Mouse (Mus musculus) frontal cortex, postnatal 25 days (tissue): Measurements from ENCODE around the gene Gm49333.

Experiments used
- DNase-seq, 2 experiments: peaks; one replicate each; pipeline ENCODE4 v3.0.0; 2022; ENCODE audit warnings: low spot score in 2 of 2

Gm49333 gene

DNA sequence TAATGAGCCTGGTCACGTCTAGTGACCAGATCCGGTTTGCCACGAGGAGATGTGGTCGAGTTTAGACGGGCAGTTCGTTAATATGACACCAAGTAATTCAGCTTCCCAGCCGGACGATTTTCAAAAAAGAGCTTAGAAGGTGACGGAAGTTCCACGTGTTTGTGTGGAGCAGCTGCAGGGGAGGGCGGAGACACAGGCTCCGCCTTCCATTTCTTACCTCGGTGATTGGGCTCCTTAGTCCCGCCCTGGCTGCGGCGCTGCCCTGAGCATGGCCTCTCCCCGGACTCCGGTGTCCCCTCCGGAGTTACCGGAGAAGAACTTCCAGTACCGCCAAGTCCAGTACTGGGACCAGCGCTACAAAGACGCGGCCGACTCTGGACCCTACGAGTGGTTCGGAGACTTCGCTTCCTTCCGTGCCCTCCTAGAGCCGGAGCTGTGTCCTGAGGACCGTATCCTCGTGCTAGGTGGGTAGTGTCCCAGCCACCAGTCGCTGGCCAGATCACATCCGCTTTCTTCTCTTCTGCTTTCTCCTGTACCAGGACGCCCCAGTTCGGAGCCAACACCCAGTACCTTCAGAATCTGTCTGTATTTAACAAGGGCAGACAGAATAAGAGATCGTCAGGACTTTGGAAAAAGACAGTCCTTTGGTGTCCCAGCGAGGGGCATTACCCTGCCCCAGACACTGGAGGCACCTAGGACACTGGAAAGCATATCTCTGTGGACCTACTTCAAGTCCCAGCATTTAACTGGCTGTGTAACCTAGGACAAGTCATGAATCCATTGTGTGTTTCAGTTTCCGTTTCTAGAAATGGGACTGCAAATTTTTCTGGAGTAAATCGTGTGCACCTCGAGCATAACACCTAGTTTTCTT lies at the start of gene Gm49333, which contains the start of the genes Eef1akmt4 and Alg3:
Gene Gm49333, plus strand, starts transcription at position 254 of the 871 bp plus-strand sequence.
Gene Eef1akmt4, plus strand, starts transcription at position 237 of the 871 bp plus-strand sequence.
Gene Alg3, minus strand, starts transcription at position 379 of the 871 bp plus-strand sequence.
- DNase-seq = peak in 1 of 2 experiments; percentile 53

DNA sequence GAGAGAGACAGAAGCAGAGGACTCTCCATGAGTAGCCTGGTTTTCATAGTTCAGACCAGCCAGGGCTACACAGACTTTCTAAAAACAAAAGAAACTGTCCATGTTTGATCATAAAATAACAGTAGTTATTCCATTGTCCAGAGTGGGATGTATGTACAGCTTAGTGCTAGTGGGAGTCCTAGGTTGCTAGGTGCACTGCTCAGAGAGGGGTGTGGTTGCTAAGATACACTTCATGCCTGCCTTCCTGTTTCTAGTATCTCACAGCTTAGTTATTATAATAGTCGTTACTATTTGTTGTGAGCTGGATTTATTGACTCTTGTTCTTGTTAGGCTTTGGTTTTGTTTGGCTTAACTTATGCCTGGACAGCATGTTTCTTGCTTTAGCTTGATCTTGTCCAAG lies 46.3 kb upstream of the Gm49333 start:
- DNase-seq = no peak

DNA sequence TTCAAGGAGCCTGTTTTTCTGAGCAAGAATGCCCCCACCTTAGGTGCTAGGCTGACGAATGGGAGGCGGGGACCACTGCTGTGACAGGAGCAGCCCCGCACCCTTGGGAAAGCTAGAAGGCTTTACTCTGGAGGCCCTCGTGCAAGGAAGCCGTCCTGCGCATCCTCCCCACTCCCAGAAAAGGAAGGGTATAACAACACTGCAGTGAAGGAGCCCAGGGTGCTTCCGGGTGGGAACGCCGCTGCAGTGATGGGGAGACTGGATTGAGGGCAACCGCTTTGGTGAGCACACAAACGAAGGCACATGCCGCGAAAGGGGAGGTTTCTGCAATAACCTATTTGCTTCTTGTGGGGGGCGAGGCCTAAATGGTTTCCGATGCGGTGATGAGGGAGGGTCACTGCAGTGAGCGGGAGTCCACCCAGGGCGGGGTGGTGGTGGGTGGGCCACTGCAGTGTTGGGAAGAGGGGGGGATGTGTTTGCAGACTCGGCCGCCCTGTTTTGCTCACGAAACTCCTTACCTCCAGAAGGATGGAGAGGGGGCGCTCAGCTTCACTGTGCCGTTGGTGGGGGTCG lies 22.0 kb upstream of the Gm49333 start, which contains the start of gene Vwa5b2:
Gene Vwa5b2, plus strand, starts transcription at position 106 of the 573 bp plus-strand sequence.
- DNase-seq = no peak

DNA sequence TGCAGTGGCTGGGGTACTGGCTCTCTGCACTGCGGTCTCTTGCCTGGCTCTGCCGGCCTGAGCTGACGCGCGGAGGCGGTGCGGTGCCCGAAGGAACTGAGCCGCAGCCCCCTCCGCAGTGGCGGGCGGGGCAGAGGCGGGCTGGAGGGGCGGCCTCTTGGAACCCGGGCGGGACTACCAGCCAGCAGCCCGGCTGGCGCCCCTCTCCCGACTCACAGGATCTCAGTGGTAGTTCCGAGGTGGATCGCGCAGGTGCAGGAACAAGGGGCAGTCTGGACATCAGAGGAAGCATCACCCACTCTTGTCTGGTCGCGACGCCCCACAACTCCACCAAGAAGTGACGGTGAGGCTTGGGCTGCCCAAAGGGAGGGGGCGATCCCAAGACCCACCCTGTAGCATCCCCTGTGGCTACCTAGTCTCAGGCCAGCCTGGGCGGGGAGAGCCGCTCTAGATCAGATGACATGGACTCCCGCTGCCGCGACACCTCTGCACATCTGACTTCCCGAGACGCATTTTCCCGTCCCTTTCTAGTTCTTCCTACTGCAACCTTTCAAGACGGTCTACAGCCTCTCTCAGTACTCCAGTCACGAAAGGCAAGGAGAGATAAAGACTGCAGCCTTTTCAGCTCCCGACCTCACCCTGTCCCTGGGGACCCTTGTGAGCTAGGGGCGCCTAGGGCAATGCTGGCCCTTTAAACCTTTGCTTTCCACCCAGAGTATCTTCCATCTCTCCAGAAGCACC lies 21.3 kb upstream of the Gm49333 start:
- peak in 1 of 2 experiments; percentile 30 for DNase-seq

DNA sequence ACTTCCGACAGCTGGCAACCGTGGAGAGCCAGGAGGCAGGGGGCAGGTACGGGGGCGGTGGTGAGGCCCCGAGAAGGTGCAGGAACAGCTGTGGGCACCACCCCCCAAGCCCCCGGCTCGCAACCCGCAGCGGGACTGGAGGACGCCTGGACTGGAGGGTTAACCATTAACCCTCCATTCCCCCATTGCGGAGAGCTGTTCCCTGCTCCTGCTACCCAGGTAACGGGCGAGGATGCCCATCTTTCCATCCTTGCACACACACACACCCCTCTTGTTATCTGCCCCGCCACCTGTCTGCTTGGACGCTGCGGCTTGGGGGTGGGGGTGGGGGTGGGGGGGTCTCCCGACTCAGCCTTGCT lies 20.8 kb upstream of the Gm49333 start:
- DNase-seq = no peak

DNA sequence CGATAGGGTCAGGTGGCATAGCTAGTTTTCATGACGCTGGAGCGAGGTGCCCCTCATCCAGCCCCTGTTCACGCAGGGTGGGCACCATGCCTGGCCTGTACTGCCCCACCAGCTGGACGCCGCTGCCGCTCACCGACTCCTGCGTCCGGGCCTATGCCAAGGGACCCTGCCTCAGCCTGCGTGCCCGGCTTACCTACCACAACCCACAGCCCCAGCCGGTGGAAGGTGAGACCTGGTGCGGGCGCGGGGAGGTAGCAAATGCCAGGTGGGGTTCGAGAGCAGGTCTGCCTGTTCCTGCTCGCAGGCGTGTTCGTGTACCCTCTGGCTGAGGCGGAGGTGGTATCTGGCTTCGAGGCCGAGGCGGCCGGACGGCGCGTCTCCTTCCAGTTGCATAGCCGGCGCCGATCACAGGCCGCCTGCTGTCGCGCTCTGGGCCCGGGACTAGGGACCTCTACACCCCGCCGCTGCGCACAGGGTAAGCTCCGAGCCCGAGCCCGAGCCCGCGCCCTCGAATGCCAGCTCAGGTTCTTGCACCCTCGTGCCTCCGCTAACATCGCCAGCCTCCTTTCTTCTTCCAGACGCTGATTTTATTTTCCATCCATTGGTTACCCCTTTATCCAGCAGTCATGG lies 20.2 kb upstream of the Gm49333 start:
- no peak for DNase-seq

DNA sequence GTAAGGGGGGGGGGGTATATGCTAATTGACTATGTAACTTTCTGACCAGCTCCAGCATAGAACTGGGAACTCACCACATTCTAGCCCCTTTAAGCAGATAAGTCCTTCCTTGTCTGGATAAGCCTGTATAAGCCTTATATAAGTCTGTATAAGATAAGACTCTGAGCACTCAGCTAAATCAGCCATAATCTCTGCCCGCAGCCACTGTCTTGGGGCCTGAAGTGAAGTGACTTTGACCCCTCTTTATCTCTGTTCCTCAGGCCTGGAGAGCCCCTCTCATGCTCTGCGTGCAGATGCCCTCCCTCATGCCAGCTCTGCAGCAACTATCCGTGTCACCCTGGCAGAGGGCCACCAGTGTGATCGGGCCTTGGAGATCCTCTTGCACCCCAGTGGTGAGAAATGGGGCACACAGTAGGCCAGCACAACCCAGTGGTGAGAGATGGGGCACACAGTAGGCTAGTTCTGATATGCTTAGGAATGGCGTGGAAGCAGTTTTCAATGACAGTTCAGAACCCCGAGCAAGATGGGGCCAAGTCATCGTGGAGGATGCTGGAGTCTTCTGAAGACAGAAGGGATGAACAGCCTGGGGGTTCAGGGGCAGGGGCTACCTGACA lies 16.2 kb upstream of the Gm49333 start:
- DNase-seq = no peak

DNA sequence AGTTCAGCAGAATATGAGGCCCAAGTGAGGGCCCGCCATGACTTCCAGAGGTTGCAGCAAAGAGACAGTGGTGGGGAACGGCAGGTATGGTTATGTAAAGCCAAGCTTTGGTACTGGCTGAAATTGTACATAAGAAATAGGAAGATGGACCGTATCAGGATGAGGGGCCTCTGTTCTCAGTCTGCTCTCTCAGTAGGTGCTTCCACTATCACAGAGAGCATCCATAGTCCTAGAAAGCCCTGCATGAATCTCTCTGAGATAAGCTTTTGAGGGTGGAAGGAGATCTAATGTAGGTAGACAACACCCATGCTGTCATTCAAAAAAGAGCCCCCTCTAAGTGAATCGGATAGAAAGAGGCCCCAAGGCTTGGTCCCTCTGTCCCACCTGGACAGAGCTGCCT lies 15.7 kb upstream of the Gm49333 start:
- no peak for DNase-seq

DNA sequence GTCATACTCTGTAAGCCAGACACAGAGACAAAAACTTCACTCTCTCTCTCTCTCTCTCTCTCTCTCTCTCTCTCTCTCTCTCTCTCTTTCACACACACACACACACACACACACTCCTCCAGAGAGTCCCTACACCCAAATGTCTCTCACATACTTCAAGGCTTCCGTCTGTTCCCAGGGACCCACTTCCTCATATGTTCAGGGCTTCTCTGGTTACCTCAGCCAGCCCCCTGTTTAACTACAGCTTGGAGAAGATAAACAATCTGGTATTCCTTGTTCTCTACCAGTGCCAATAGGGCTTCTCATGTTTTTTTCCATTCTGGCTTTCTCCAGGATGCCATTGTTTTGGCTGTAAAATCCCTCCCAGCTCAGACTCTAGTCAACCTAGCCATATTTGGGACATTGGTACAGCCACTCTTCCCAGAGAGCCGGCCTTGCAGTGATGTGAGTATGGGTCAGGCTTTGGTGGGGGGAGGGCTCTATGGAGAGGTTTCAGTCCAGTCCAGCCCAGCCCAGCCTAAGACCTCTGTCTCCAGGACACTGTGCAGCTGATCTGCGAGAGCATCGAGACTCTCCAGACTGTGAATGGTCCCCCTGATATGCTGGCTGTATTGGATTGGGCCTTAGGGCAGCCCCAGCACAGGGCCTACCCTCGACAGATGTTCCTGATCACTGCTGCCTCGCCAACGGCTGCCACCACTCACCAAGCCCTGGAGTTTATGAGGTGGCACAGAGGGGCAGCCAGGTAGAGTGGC lies 14.5 kb upstream of the Gm49333 start:
- no peak for DNase-seq

DNA sequence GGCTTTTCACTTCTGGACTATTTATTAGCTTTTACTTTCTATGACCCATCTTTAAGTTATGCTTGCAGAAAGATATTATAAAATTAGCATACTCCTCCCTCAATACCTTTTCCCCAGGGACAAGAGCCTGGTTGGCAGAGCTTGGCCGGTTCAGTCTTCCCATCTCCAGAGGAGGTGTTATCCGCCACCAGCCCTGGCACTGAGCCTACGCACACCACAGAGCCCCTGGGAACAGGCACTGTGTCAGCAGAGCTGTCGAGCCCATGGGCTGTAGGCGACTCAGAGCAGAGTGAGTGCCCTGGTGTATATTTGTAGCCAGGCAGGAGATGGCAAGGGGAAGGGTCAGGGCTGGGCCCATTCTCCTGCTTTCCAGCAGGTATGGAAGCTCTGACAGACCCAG lies 10.9 kb upstream of the Gm49333 start:
- DNase-seq = no peak

DNA sequence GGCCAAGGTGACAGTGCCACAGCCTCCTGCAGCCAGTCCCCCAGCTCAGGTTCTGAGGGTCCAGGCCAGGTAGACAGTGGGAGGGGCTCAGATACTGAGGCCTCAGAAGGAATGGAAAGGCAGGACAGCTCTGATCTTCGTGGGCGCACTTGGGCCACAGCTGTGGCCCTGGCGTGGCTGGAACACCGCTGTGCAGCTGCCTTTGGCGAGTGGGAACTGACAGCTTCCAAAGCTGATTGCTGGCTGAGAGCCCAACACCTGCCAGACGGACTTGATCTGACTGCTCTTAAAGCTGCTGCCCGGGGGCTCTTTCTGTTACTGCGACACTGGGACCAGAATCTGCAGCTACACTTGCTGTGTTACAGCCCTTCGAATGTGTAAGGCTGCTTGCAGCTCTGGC lies 6.7 kb upstream of the Gm49333 start:
- no peak for DNase-seq

DNA sequence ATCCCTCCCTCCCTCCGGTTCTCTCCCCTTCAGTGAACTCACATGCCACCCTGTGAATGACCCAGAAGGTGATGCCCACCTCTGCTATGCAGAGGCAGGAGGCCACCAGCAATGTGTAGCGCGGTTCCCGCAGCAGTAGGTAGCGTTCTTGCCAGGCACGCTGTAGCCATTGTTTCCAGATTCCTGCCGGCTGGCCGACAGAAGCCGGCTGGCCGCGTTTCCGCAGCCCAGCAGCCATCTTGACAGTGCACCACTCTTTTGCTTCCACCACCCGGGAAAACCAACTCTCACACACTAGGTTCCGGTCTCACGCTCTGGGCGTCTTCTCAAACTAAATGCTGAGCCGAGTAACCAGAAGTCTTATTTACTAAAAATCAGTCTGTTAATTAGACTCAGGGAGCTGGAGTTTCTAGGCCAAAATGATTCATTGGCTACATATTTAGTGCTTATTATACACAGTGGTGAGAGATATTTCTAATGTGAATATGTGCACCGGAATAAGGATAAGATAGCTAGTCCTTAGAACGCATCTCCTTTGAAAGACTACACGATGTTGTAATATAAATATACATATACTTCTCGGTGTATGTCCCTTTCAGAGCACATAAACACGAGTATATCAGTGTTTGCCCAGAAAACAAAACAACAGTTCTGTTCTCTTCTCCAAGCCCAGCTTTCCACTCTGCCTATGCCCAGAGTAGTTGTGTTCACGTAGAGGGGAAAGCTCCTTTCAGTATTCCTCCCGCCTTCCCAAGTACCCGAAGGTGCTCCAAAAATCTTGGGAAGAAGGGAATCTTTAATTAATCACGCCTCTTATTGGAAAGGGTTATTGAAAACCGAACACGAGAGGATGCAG lies 681 bp upstream of the Gm49333 start:
- DNase-seq = peak in 1 of 2 experiments; percentile 63

DNA sequence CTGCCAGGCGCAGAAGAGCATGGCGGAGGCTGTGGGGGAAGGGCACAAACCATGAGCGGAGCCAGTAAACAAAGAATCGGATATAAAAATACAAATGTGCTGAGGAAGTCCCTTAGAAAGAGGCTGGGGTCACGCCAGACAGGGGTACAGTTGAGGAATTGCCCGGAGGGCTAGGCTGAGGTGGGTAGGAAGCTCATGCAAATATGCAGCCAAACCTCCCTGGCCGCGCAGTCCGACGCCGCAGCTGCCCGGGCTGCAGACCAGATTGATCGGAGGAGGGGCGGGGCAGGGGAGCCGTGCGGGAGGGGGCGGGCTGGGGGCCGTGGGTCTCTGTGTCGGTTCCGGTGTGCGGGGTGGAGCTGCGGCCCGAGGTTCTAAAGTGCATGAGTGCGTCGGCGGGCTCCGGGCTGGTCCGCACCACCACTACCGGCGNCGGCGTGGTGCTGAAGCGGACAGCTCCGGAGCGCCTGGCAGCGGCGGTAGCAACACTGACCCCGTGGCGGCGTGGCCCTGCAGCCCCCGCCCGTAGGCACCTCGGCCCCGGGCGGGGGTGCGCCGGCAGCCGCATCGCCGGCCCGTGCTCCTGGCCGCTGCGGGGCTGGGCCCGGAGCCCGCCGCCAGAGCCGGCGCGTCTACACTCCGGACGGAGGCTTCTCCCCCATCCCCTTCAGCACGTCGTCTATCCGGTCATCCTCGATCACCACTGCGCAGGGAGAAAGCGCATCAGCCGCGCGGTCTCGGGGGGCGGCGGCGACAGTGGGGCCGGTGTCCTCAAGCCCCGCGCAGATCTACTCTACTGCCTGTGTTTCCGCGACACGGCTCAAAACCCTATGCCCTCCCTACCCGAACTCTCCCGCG lies 8.4 kb downstream of the Gm49333 start:
- DNase-seq = no peak

DNA sequence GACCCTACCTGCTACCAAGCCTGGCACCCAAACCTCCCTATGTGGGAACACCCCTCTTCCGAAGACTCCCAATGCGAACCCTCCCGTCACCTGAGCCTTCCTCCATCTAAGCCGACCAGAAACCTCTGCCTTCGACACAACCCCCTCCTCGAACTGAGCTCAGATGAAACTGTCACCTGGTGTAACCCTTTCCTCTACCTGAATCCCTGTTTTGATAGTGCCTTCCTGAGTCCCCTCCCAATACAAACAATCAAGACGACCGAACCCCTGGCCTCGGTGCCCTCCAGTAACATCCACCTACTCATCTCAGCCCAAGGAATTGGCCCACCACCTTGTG lies 9.0 kb downstream of the Gm49333 start:
- DNase-seq = no peak

DNA sequence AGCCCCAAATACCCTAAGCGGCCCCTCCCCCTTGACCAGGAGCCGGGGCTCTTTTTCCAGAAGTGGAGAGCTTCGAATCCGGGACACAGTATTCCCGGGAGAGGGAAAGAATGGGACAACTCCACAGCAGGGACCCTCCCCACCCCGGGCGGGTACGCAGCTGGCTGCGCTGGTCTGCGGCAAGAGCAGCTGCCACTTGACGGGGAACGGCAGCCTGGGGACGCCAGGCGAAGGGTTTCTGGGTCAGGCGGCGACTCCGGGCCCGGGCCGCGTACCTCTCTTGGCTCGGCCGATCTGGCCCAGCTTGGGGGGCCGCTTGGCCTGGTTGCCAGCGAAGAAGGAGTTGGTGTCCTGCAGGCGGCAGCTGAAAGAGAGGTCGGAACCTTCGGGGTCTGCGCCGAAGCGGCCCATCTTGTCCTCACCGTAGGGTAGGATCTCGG lies 9.4 kb downstream of the Gm49333 start:
- DNase-seq = no peak

DNA sequence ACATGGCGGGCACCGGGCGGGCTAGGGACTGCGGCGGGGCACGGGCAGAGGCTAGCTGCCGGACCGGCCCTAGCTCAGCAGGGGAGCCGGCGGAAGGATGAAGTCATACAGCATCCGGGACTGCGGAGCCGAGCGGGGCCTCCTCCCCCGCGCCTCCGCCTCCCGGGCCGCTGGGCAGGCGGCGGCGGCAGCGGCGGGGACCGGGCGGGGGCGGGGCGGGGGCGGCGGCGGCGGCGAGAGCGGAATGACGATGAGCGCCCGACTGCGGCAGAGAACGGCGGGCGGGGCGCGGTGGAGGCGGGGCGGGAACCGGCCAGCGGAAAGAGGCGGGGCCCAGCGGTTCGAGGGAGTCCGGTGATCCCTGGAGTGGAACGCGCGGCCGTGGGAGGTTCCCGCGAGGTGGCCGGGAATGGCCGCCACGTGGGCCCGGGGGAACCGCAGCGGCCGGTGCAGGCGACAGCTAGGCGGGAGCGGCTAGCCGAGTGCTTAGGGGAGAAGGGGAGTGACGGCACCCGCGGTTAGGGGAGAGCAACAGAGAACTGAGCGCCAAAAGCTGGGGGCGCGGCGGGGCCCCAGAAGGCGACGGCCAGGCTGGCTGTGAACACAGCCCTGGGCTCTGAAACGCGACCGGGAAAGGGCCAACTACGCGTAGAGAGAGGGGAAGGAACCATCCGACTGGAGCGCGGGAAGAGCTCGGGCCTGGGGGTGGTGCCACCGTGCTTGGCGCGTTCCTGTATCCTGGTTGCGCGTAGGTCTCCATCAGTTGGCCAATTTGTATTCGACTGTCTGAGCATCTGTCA lies 10.0 kb downstream of the Gm49333 start, which contains the start of gene Camk2n2:
Gene Camk2n2, minus strand, starts transcription at position 97 of the 800 bp plus-strand sequence.
- DNase-seq = no peak

DNA sequence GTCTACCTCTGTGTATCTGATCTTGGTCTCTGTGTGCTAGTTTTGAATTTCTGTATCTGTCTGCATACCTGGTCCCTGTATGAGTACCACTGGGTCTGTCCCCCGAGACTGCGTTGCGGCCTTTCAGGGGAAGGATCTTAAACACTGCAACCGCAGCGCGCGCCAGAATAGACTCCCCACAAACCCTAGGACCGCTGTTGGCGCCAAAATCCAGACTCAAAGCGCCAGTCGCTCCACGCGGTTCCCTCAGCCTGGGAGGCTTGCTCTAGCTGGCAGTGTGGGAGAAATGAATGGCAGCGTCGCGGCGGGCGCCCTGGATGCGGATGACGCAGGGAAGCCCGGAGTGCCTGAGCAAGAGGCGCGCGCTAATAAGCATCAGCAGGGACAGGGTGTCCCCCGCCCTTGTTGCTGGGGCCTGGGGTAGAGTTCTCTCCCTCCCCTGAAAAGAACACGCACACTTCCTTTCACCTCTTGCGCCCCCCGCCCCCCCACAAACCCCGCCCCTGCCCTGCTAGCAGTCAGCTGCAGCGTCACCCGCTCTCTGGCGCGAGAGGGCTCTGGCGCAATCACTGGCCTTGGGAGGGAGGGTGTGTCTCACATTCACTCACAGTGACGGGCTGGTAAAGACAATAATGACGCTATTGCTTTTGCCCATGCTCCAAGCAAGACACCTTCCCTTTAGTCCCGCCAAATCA lies 10.7 kb downstream of the Gm49333 start:
- peak in 1 of 2 experiments; percentile 53 for DNase-seq
